In the genomic region with DNA sequence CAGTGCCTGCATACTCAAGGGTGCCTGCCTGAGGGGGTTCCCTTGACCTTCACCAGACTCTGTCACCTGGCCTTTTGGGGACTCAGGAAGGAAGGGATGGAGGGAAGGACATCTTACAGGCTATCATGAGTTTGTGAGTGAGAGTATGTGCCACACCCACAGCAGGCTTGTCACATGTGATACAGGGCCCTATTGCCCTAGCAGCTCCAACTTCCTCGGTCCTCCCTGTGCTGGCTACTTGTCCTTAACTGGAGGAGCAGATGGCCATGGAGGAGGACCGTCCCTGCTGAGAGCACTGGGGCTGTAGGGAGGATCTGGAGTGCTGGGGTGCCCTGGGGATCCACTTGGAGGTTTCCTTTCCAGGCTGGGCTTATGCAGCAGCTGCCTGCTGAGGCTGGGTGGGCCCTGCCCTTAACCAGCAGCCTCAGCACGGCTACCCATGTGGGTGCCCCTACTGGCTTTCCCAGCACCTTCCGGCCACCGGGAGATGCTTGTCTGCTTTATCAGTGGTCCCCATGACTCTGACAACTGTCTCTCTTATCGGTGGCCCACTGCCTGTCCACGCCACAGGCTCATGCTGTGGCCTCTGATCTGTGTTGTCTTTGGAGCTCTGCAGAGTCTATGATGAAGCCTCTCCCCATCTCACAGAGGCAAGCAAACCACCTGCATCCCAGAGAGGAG, we compare ENCODE assay signal across 30 mouse cellular contexts. TPM values are rescaled to one million over a fixed set of nuclear protein-coding genes. Genes with fewer than 3 reads are reported as not detected.
A peak's percentile ranks its signal among the peaks of the same experiment; 100 is the strongest.
DNase-seq lines count a peak whose midpoint lies in the region; ATAC-seq lines count a peak whose summit lies in the region.
"Had no signal": no experiment of that assay in that cellular context is flagged by ENCODE, and none has a peak within 500 bp of the region (broad histone marks: within the 10 kb centered on the region; RNA-seq: fewer than 3 reads in every experiment).

No protein-coding gene starts in this region.

- no peak overlapping the region for H3K27ac ChIP-seq in hindbrain, embryonic 12.5 days
- H3K27ac ChIP-seq in hindbrain, embryonic 13.5 days = no peak overlapping the region
- H3K27ac ChIP-seq in liver, embryonic 13.5 days = peak overlapping the region; percentile 68
- H3K27ac ChIP-seq: embryonic facial prominence, embryonic 13.5 days; heart, embryonic 10.5 days; hindbrain, embryonic 14.5 days; kidney, postnatal 0 days; left cerebral cortex, adult 2 months; limb, embryonic 10.5 days; neural tube, embryonic 12.5 days had no signal

- H3K4me3 ChIP-seq in hindbrain, embryonic 12.5 days = no peak overlapping the region
- no peak overlapping the region for H3K4me3 ChIP-seq in hindbrain, embryonic 13.5 days
- H3K4me3 ChIP-seq in liver, embryonic 13.5 days (replicated peaks) = no peak overlapping the region
- H3K4me3 ChIP-seq: embryonic facial prominence, embryonic 13.5 days; heart, embryonic 10.5 days; left cerebral cortex, adult 2 months; limb, embryonic 10.5 days; neural tube, embryonic 12.5 days had no signal

- intact Hi-C loops in left cerebral cortex, postnatal 36 days (cut with DNase I) = no loop called here

- H3K36me3 ChIP-seq in hindbrain, embryonic 12.5 days = no peaks in the 10 kb centered on the region
- peaks cover 3% of the 10 kb centered on the region; the same call in 1 of the 2 replicates for H3K36me3 ChIP-seq in hindbrain, embryonic 13.5 days
- H3K36me3 ChIP-seq in liver, embryonic 13.5 days = 0 out of 2 replicates have a peak, but pooled peaks cover 2% of the 10 kb centered on the region

- no peak for ATAC-seq in hindbrain, embryonic 12.5 days (ENCODE audit: low FRiP score)
- ATAC-seq in hindbrain, embryonic 13.5 days (ENCODE audit: low FRiP score) = no peak
- ATAC-seq in erythroid progenitor cell, adult 5-6 weeks (replicated peaks; ENCODE audit: low FRiP score, poor library complexity, severe bottlenecking) = peak; percentile 48; the same call in 1 of the 2 replicates
- ATAC-seq in liver, embryonic 13.5 days (ENCODE audit: low read depth) = peak; percentile 75
- ATAC-seq in megakaryocyte progenitor cell, adult 5-6 weeks (replicated peaks; ENCODE audit: poor library complexity) = peak; percentile 59
- ATAC-seq: CD4-positive, CD25-positive, alpha-beta regulatory T cell, adult 4 months; forebrain, postnatal 0 days had no signal

- peak; percentile 61 for DNase-seq in liver, embryonic 13.5 days
- DNase-seq in left cerebral cortex, postnatal 36 days (ENCODE audit: low spot score in 2 of 2) = no peak
- no peak for DNase-seq in kidney, adult 18-20 months
- DNase-seq in right cerebral cortex, postnatal 14 days = no peak
- DNase-seq: cerebellum, adult 9-10 months; forebrain, postnatal 0 days; lung, adult 18-20 months; lung, postnatal 14 days; right cerebral cortex, adult 18-20 months; thymus, adult 18-20 months had no signal

- no peaks in the 10 kb centered on the region for H3K4me1 ChIP-seq in hindbrain, embryonic 12.5 days
- no peaks in the 10 kb centered on the region for H3K4me1 ChIP-seq in hindbrain, embryonic 13.5 days (replicated peaks)
- H3K4me1 ChIP-seq in liver, embryonic 13.5 days (replicated peaks) = peaks cover 76% of the 10 kb centered on the region
- H3K4me1 ChIP-seq: embryonic facial prominence, embryonic 13.5 days; neural tube, embryonic 12.5 days had no signal

- WGBS in hindbrain, embryonic 12.5 days = 83% methylated on average over 7 of the region's 7 CpGs
- WGBS in hindbrain, embryonic 13.5 days = 91% methylated on average over 7 of the region's 7 CpGs
- 12% methylated on average over 7 of the region's 7 CpGs for WGBS in liver, embryonic 13.5 days (ENCODE audit: insufficient replicate concordance)

- no peak overlapping the region for H3K4me2 ChIP-seq in hindbrain, embryonic 12.5 days (replicated peaks)
- no peak overlapping the region for H3K4me2 ChIP-seq in hindbrain, embryonic 13.5 days
- H3K4me2 ChIP-seq in liver, embryonic 13.5 days = peak overlapping the region; percentile 32
- H3K4me2 ChIP-seq: embryonic facial prominence, embryonic 13.5 days; hindbrain, embryonic 14.5 days; midbrain, embryonic 11.5 days; neural tube, embryonic 12.5 days had no signal

- no peaks in the 10 kb centered on the region for H3K27me3 ChIP-seq in hindbrain, embryonic 12.5 days
- no peaks in the 10 kb centered on the region for H3K27me3 ChIP-seq in hindbrain, embryonic 13.5 days
- H3K27me3 ChIP-seq in liver, embryonic 13.5 days = no peaks in the 10 kb centered on the region
- H3K27me3 ChIP-seq: embryonic facial prominence, embryonic 13.5 days; neural tube, embryonic 12.5 days had no signal

- no peaks in the 10 kb centered on the region for H3K9me3 ChIP-seq in hindbrain, embryonic 12.5 days (replicated peaks)
- no peaks in the 10 kb centered on the region for H3K9me3 ChIP-seq in hindbrain, embryonic 13.5 days
- H3K9me3 ChIP-seq in liver, embryonic 13.5 days (replicated peaks) = no peaks in the 10 kb centered on the region
- H3K9me3 ChIP-seq: embryonic facial prominence, embryonic 13.5 days; heart, embryonic 10.5 days; limb, embryonic 10.5 days; neural tube, embryonic 12.5 days had no signal

- H3K9ac ChIP-seq in hindbrain, embryonic 12.5 days = peak overlapping the region; percentile 8; the same call in 1 of the 2 replicates
- H3K9ac ChIP-seq in hindbrain, embryonic 13.5 days = no peak overlapping the region
- H3K9ac ChIP-seq in liver, embryonic 13.5 days = peak overlapping the region; percentile 34
- H3K9ac ChIP-seq: embryonic facial prominence, embryonic 13.5 days; forebrain, postnatal 0 days; hindbrain, embryonic 14.5 days; neural tube, embryonic 12.5 days had no signal

RNA-seq across cellular contexts. Expression of gene Dnajb8, which starts 29.9 kb away (rescaled TPM):
- polyA plus RNA-seq in hindbrain, embryonic 12.5 days (2016; fragmentation: Nextera tagmentation; extraction: Ambion mirVana) = not detected in 2 replicates
- polyA plus RNA-seq in hindbrain, embryonic 13.5 days (2015; fragmentation: Nextera tagmentation; extraction: Ambion mirVana) = not detected in 2 replicates
- total RNA-seq in erythroid progenitor cell, adult 5-6 weeks (2015; ENCODE audit: low replicate concordance) = not detected in 2 replicates
- total RNA-seq in erythroid progenitor cell, adult 5-6 weeks (2017; ENCODE audit: low replicate concordance) = not detected in 2 replicates
- not detected in 2 replicates for polyA plus RNA-seq in liver, embryonic 13.5 days (2015; fragmentation: Nextera tagmentation; extraction: Ambion mirVana)
- not detected in 2 replicates for total RNA-seq in megakaryocyte progenitor cell, adult 5-6 weeks (2015)
- total RNA-seq in megakaryocyte progenitor cell, adult 5-6 weeks (2017) = not detected in 2 replicates
- total RNA-seq in left cerebral cortex, postnatal 36 days (2021) = not detected
- total RNA-seq: adrenal gland, postnatal 4 days; ES-E14; forebrain, postnatal 0 days; gastrocnemius, adult 18-20 months; gastrocnemius, postnatal 4 days; layer of hippocampus, adult 18-20 months; left cerebral cortex, adult 2 months had no signal
- polyA plus RNA-seq: CD4-positive, CD25-positive, alpha-beta regulatory T cell, adult 4 months; embryonic facial prominence, embryonic 13.5 days; forebrain, postnatal 0 days; heart, embryonic 10.5 days; heart, postnatal 0 days; hindbrain, embryonic 14.5 days; intestine, embryonic 14.5 days; kidney, postnatal 0 days; limb, embryonic 10.5 days; midbrain, embryonic 11.5 days; neural tube, embryonic 12.5 days had no signal

RNA-seq across cellular contexts. Expression of gene Gata2, which starts 58.2 kb away (rescaled TPM):
- 29.4 and 43.6 TPM in 2 replicates for polyA plus RNA-seq in hindbrain, embryonic 12.5 days (2016; fragmentation: Nextera tagmentation; extraction: Ambion mirVana)
- polyA plus RNA-seq in hindbrain, embryonic 13.5 days (2015; fragmentation: Nextera tagmentation; extraction: Ambion mirVana) = 20.6 and 27.0 TPM in 2 replicates
- 8.8 and 23.1 TPM in 2 replicates for total RNA-seq in erythroid progenitor cell, adult 5-6 weeks (2015; ENCODE audit: low replicate concordance)
- total RNA-seq in erythroid progenitor cell, adult 5-6 weeks (2017; ENCODE audit: low replicate concordance) = 2.6 and 3.3 TPM in 2 replicates
- 6.9 and 7.4 TPM in 2 replicates for polyA plus RNA-seq in liver, embryonic 13.5 days (2015; fragmentation: Nextera tagmentation; extraction: Ambion mirVana)
- total RNA-seq in megakaryocyte progenitor cell, adult 5-6 weeks (2015) = 11.2 and 19.8 TPM in 2 replicates
- 6.0 and 10.1 TPM in 2 replicates for total RNA-seq in megakaryocyte progenitor cell, adult 5-6 weeks (2017)
- total RNA-seq in left cerebral cortex, postnatal 36 days (2021) = 1 to 10 TPM; 5.4 to 6.6 TPM

Comparison
In these comparisons a context has a peak if more than half of its experiments do, and no peak if none do; other contexts are left out.
1. ATAC-seq: peak in erythroid progenitor cell, adult 5-6 weeks (single experiment), liver, embryonic 13.5 days (single experiment) and megakaryocyte progenitor cell, adult 5-6 weeks (single experiment); none in hindbrain, embryonic 12.5 days (single experiment) and hindbrain, embryonic 13.5 days (single experiment).